Mouse (Mus musculus) left cerebral cortex, adult 6 months (tissue): ENCODE data around the gene Otog. TPM values are rescaled to one million over a fixed set of nuclear protein-coding genes. Genes with fewer than 3 reads are reported as not detected.

Experiments
- long read RNA-seq, 2 experiments: library from polyadenylated mRNA; unstranded; transcript quantifications; one replicate each; pipeline ENCODE4 v2.0.0; 2019 to 2020
- polyA plus RNA-seq: library from polyadenylated mRNA; unstranded; fragments of <200 nt; fragmentation: Nextera tagmentation; gene quantifications from 2 replicates; pipeline ENCODE4 v1.2.3, GENCODE M21; 2021

Otog gene
- 0.04 TPM in 1 of 2 replicates, not detected in the other for polyA plus RNA-seq
- long read RNA-seq, experiment 1: 0 reads
- long read RNA-seq, experiment 2: 0 reads

DNA sequence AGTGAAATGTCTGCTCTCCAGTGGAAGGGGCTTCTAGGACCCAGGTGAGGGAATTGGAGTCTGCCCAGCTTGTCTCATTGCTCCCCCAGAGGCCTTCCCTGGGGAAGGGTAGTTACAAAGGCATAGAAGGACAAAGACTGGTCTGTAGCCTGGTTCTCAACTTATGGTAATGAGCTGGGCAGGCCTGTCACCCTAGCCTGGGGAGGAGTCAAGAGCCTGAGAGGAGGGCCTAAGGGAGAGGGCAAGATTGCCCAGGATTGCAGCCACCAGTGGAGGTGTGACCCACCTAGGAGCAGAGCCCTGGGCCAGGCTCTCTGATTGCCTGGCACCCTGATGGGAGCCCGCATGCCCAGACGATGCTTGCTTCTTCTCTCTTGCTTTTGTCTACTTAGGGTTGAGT, at the start of gene Otog:
TSS of gene Otog (plus strand) at position 292 of the 400 bp plus-strand sequence.

DNA sequence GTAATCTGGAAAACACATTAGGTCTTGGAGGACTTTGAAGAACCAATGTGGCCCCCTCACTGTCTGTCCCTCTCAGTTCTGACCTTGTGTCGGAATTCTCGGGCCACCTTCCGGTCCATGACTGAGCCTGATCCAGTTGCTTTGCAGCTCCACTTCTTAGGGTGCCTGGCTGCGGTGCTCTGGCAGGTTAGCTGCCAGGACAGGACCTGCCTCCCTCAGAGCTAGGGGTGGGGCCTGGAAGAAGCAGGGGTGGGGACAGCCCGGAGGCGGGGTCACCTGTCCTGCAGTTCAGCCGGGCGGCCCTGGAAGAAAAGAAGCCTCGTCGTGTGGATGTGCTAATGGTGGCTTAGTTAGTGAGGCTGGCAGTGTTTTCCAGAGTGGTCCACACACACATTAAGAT, 2.4 kb upstream of the Otog start, which contains the start of gene Ush1c:
TSS of gene Ush1c (minus strand) at position 158 of the 400 bp plus-strand sequence.

Other genes with a start within 250 kb of the Otog start
- 0.04 and 0.10 TPM in 2 replicates for gene Abcc6, start 210.7 kb upstream of the Otog start, polyA plus RNA-seq
- 20.0 and 25.0 TPM in 2 replicates for gene Nomo1, start 207.3 kb upstream of the Otog start, polyA plus RNA-seq
- 8.3 and 9.6 TPM in 2 replicates for gene Kcnj11, start 140.2 kb upstream of the Otog start, polyA plus RNA-seq
- 9.0 TPM in 2 replicates for gene Abcc8, start 61.0 kb upstream of the Otog start, polyA plus RNA-seq
- gene Ush1c, start 2.5 kb upstream of the Otog start, polyA plus RNA-seq: 0.11 and 0.20 TPM in 2 replicates
- 0.39 and 1.3 TPM in 2 replicates for gene Myod1, start 135.5 kb downstream of the Otog start, polyA plus RNA-seq
- gene Kcnc1, start 155.5 kb downstream of the Otog start, polyA plus RNA-seq: 21.9 and 57.8 TPM in 2 replicates